Mouse (Mus musculus) macrophage (primary cell): Measurements from ENCODE around the gene Ttll8. TPM values are rescaled to one million over a fixed set of nuclear protein-coding genes. Genes with fewer than 3 reads are reported as not detected.

Experiments used
- H3K27ac ChIP-seq: fragments of 350-480 bp; formaldehyde crosslinking; 2 replicates; pipeline ENCODE4 v1.9.0; 2021
- H3K36me3 ChIP-seq: fragments of 350-480 bp; formaldehyde crosslinking; 2 replicates; pipeline ENCODE4 v1.9.0; 2021; ENCODE audit errors: inconsistent target
- H3K4me3 ChIP-seq: fragments of 350-480 bp; formaldehyde crosslinking; 2 replicates; pipeline ENCODE4 v1.9.0; 2021; ENCODE audit errors: inconsistent target
- H3K79me2 ChIP-seq: fragments of 350-480 bp; formaldehyde crosslinking; 2 replicates; pipeline ENCODE4 v1.9.0; 2021; ENCODE audit errors: inconsistent target
- WGBS: methylation state at CpG from one replicate; pipeline ENCODE4 v1.1.7; 2026; ENCODE audit warnings: inconsistent platforms; ENCODE audit not compliant: missing documents; 5-methylcytosine and 5-hydroxymethylcytosine counted together
- polyA plus RNA-seq: library from polyadenylated mRNA; stranded (reverse); fragments of 250-400 nt; gene quantifications from 3 replicates; pipeline ENCODE4 v1.2.4, GENCODE M21; 2018; ENCODE audit warnings: inconsistent platforms

The Ttll8 gene
- polyA plus RNA-seq, 1 experiment from 2014 or later: not detected

DNA sequence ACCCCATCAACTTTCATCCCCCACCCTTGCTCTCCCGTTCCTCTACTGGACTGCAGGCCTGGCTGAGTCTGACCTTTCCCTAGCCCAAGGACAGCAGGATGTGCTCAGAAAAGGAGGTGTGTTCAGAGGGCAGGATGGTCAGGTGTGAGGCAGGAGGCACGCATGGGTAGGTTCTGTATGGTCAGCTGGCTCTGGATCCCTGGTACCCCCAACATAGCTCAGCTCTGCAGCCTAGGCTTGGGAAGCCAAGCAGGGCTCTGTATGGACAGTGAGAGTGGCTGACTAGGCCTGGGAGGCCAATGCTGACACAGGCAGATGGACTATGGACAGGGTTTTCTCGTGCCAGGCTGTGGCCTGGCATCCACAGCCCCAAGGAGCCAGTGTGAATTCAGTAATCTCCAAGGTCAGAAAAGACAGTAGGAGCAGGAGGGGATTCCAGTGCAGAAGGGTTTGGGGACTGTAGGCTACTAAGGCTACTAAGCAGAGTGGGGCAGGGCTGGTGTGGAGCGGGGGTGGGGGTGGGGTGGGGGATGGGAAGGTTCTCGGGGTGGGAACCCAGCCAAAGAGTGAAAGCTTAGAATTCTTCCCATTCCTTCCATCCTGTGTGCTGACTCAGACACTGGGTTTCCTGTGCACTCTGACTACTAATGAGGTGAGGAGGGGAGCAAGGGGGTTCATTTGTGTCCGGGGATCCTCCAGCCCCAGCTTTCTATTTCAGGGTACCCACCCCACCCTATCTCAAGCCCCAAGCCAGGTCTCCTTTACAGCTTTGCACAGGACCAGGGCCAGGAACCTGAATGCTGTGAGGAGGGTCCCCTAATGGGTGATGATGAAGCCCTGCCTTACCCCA is 99.9 kb downstream of the Ttll8 start:
- H3K79me2 ChIP-seq: no peaks in the 10 kb centered on the region
- H3K27ac ChIP-seq: no peak overlapping the region
- H3K4me3 ChIP-seq: no peak overlapping the region
- 51% methylated on average over 6 of the region's 6 CpGs for WGBS
- no peaks in the 10 kb centered on the region for H3K36me3 ChIP-seq

DNA sequence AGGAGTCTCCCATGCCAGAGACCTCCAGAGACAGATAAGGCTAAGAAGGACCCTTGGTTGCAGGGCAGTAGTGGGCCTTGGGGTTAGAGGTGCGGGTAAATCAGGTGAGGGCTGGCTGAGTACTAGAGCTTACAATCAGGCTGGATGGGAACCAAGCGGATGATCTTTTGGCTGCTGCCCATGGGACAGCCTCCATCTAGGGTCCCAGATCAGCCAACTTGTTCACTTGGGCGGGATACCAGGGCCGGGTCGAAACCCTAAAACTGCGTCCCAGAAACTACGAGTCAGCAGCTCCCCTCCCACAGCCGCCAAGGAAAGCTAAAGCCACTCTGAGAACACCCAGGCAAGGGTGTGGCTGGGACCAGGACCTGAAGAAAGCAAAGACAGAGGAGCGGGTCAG is 101.1 kb downstream of the Ttll8 start:
- no peak overlapping the region for H3K4me3 ChIP-seq
- H3K79me2 ChIP-seq: no peaks in the 10 kb centered on the region
- no peak overlapping the region for H3K27ac ChIP-seq
- H3K36me3 ChIP-seq: no peaks in the 10 kb centered on the region
- WGBS: 94% methylated on average over 9 of the region's 9 CpGs

DNA sequence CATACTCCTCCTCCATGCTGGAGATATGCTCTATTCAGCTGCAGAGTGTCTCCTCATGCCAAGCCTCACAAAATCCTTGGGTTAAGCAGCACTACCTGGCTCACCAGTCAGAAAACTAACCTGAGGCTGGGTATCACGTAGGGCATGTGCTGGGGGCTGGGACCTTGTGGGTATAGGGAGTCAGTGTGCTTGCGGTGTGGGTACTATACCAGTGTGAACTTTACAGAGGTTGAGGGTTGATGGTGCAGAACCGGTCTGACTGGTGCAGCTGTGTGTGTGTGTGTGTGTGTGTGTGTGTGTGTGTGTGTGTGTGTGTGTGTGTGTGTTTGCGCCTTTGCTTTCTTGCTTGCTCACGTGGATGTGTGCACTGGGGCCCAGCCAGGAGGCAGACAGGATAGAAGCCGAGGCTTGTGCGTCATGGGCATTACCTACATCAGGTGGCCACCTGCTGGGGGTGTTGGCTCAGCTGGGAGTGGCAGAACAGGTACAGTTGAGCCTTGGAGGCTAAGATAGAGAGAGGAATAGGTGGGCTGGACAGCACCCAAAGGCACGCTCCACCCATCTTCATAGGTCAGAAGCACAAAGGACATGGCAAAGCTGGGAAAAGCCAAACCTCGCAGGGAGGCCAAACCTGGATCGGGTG is 102.6 kb downstream of the Ttll8 start:
- Histone ChIP-seq H3K4me3 (no peak overlapping the region), H3K79me2 (no peaks in the 10 kb centered on the region), H3K36me3 (no peaks in the 10 kb centered on the region), H3K27ac (no peak overlapping the region)
- 90% methylated on average over 9 of the region's 10 CpGs for WGBS

DNA sequence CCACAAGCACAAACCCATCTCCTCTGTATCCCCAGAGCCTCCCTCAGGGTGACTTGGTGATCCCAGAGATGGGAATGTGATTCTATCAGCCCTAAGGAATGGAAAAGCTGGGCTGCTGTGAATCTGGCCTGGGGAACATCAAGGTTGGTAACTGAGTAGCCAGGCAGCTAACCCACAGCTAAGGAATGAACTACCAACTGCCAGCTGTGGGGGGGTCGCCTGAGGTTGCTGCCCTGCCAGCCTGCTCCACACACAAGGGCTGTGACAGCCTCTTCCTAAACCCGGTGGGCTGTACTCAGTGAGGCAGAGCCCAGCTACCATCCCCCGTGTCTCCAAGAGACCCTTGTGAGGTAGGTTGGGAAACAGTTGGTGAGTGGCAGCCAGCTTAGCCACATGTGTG is 103.1 kb downstream of the Ttll8 start:
- Histone ChIP-seq H3K36me3 (no peaks in the 10 kb centered on the region), H3K27ac (no peak overlapping the region), H3K4me3 (no peak overlapping the region), H3K79me2 (no peaks in the 10 kb centered on the region)
- WGBS: 88% methylated on average over 3 of the region's 3 CpGs

DNA sequence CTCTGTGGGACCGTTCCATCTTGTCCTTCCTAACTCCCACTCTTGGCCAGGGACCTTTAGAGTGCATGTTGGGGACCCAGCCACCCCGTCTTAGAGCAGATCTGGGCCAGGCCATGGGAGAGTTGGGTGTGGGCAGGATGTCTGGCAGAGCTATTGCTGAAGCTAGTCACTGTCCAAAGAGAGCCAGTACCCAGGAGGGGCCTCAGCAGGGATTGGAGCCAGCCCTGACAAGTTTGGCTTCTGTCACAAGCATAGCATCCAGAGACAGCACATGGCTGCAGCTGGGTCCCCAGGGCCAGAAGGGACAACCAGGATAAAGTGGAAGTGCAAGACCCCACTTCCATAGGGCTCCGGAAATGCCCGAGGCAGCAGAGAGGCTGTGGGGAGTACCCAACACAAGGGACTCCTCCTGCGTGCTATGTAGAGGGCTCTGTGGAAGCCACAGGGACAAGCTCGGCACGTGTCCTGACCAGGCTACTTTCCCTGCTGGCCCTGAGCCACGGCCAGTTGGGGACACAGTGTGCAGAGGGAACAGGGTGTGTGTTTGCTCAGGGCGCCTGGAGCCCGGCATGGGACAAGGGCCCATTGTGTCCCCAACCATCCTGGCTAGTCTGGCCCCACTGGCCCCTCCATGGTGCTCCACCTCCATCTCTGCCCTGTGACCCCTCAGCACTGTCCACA is 103.9 kb downstream of the Ttll8 start:
- 89% methylated on average over 10 of the region's 10 CpGs for WGBS
- Histone ChIP-seq H3K27ac (no peak overlapping the region), H3K36me3 (no peaks in the 10 kb centered on the region), H3K79me2 (no peaks in the 10 kb centered on the region), H3K4me3 (no peak overlapping the region)

DNA sequence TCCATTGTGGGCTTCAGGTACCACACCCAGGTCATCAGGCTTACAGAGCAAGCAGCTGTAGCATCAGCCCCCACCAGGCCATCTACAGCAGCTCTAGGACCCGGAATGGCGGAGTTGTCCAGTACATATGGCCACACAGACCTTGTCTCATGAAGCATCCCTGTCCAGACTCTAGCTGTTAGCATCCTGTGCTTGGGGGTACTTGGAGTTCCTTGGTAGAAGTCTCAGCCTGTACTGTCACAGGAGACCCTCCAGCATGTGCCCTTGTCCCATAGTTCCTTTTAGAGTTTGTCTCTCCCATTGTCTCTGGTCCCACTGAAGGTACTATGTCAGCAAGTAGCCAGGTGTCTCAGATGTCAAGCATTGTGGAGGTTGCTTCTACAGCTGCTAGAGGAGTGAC is 104.6 kb downstream of the Ttll8 start:
- Histone ChIP-seq H3K4me3 (no peak overlapping the region), H3K36me3 (no peaks in the 10 kb centered on the region), H3K79me2 (no peaks in the 10 kb centered on the region), H3K27ac (no peak overlapping the region)
- WGBS: 86% methylated on average over 2 of the region's 2 CpGs

DNA sequence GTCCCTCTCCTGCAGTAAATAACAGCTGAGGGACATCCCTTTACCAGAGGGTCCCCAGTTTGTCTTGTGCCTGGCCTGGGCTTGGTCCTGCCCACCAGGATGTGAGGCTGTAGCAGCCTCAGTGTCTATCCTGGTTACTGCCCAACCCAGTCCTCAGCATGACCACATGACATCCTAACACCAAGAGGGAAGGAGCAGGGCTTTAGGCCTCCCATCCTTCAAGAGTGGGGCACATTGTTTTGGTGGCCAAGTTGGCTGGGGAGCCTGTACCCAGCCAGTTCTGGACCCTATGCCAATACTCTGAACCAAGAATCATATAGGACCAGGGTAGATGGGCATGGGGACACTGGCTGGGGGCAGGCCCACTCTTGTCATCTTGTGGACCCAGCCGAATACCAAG is 105.6 kb downstream of the Ttll8 start:
- H3K27ac ChIP-seq: no peak overlapping the region
- WGBS: 100% methylated on average over 1 of the region's 1 CpGs
- H3K4me3 ChIP-seq: no peak overlapping the region
- no peaks in the 10 kb centered on the region for H3K36me3 ChIP-seq
- no peaks in the 10 kb centered on the region for H3K79me2 ChIP-seq

DNA sequence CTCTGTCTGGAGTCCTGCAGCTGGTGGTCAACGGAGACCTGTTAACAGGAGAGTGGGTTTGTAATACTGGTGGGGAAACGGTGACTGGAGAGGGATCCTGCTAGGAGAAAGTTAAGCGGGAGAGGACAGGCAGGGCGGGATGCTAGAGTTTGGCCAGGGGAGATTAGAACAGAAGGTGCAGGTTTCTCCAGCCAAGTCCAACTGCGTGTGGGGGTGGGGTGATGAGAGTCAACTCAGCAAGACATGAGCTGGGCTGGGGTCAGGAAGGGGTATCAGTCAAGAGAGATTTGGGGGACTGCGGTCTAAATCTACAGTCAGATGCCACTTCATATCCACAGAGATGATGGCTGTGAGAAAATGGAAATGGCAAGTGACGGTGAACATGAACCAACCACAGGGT is 109.3 kb downstream of the Ttll8 start:
- 98% methylated on average over 7 of the region's 7 CpGs for WGBS
- no peaks in the 10 kb centered on the region for H3K79me2 ChIP-seq
- H3K27ac ChIP-seq: no peak overlapping the region
- no peaks in the 10 kb centered on the region for H3K36me3 ChIP-seq
- H3K4me3 ChIP-seq: no peak overlapping the region

DNA sequence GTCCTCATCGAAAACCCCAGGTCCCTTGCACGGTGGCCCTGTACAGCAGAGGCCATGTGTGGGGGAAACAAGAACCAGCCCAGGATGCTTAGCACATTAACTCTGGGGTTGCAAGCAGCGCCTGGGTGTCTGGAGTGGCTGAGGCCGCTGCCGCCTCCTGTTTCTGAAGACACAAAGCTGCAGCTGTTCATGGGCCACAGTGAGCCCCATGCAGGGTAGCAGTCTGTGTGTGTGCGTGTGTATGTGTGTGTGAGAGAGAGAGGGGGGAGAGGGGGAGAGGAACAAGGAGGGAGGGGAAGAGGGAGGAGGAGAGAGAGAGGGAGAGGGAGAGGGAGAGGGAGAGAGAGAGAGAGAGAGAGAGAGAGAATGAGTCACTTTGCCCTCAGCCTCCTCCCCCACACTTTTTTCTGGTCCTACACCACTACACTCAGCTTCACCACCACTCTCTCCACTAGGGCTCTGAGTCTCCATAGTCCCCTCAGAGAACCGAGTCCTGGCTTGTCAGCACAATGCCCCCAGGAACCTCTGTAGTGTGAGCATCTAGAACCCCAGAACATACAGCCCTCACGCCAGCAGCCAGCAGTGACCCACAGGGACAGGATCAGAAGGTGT is 110.6 kb downstream of the Ttll8 start:
- 50% methylated on average over 7 of the region's 8 CpGs for WGBS
- Histone ChIP-seq H3K79me2 (no peaks in the 10 kb centered on the region), H3K36me3 (no peaks in the 10 kb centered on the region), H3K27ac (no peak overlapping the region), H3K4me3 (no peak overlapping the region)

DNA sequence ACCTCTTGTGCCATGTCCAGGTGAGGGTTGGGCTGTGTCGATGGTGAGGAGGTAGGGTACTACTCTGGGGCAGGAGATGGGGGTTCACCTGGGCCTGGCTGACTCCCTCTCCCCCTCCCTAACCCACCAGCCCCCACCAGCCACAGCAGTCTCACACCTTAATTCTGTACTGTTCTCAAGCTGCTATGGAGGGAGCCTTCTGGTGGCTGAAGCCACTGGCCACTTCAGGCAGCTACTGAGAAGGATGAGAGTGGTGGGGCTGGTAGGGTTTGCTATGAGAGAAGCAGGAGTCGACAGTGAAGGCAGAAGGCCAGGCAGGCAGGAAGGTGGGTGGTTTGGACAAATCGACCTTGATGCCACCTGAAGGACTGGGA is 111.9 kb downstream of the Ttll8 start:
- H3K27ac ChIP-seq: no peak overlapping the region
- no peak overlapping the region for H3K4me3 ChIP-seq
- H3K36me3 ChIP-seq: no peaks in the 10 kb centered on the region
- 71% methylated on average over 3 of the region's 3 CpGs for WGBS
- no peaks in the 10 kb centered on the region for H3K79me2 ChIP-seq

DNA sequence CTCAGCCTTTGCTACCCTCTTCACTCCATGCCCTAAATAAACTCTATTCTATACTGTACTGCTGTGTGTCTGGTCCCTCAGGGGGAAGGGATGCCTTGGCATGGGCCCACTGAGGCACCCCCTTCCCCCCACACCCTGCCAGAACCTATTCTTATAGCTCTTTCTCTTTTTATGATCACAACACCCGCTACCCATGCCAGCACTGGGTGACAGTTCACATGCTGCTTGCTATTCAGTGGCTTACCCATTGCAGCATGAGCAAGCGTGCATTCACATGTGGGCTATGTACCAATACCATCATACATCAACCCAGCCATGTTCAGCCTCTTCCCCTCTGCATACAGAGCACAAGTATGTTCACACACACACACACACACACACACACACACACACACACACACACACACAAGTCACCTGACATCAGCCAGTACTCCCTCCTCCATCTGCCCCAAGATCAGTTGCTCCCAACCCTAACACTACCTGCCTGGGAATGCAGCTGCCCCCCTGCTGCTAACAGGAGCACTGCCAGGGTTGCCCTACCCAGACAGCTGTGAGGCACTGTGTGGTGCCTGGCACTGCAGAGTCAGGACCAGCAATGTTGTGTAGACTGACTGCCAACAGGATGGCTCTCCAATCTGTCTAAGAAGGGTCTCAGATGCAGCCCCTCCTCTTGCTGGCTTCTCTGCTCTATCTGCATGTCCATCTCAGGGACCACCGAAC is 112.5 kb downstream of the Ttll8 start:
- H3K79me2 ChIP-seq: no peaks in the 10 kb centered on the region
- 96% methylated on average over 3 of the region's 3 CpGs for WGBS
- no peaks in the 10 kb centered on the region for H3K36me3 ChIP-seq
- no peak overlapping the region for H3K4me3 ChIP-seq
- H3K27ac ChIP-seq: no peak overlapping the region

DNA sequence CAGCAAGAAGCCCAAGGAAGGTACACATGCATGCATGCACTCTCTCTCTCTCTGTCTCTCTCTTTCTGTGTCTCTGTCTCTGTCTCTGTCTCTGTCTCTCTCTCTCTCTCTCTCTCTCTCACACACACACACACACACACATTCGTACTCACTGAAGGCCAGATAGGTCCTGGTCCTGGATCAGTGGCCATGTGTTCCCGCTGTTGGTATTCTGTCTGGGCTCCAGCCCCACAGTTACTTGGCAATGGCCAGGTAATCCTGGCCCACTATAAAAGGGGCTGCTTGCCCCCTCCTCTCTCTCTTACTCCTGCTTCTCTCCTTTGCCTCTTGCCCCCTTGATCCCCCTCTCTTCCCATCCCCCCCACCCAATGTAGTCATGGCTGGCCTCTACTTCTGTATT is 113.1 kb downstream of the Ttll8 start:
- H3K79me2 ChIP-seq: no peaks in the 10 kb centered on the region
- H3K27ac ChIP-seq: no peak overlapping the region
- WGBS: 100% methylated on average over 2 of the region's 2 CpGs
- no peaks in the 10 kb centered on the region for H3K36me3 ChIP-seq
- H3K4me3 ChIP-seq: no peak overlapping the region
